Mouse (Mus musculus) E14TG2a.4 (cell line): ENCODE results near the gene Ints13.

Source experiments
- CTCF ChIP-seq: conservative IDR thresholded peaks from 2 replicates; pipeline ENCODE4 v1.5.1; 2014; ENCODE audit warnings: low read length
- NANOG ChIP-seq: IDR thresholded peaks from 2 replicates; pipeline ENCODE4 v1.6.1; 2014; ENCODE audit warnings: borderline replicate concordance, low read length, mixed read lengths
- POU5F1 ChIP-seq: IDR thresholded peaks from 2 replicates; pipeline ENCODE4 v1.6.1; 2014; ENCODE audit warnings: low read length, borderline replicate concordance

DNA sequence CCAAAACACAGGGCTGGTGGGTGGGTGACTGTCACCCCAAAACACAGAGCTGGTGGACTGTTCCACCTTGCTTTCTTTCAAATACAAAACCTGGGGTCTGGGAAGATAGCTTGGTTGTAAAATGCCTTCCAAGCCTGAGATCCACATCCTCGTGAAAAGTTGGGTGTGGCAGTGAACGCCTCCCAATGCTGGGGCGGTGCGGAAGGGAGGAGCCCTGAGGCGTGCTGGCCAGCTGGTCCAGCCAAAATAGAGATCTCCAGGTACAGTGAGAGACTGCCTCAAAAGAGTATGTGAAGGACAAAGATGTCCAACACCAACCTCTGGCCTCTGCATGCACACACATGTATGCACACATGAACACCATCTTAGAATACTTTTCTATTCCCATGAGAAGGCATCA, 36.9 kb upstream of the Ints13 start:
- TF ChIP-seq CTCF (no peak), POU5F1 (no peak), NANOG (no peak)
